In the genomic region with DNA sequence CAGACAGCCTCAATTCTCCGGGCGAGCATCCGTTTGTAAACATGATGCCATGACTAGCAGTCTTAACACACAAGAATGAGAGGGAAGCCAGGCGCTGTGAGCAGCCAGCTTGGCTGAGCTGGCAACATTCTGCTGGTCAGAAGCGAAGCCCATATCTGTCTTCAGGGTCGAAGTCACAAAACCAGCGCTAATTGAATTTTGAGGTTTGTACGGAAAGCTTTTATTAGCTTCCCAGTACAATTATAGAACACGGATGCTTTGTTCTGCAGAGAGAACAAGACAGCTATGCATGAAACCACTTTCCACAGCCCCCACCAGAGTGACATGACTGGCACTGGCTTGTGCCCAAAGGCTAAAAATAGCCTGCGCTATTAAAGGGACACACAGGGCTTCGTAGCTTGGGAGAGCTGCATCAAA, we compare ENCODE assay signal across 7 mouse cellular contexts.
A peak's percentile ranks its signal among the peaks of the same experiment; 100 is the strongest.
DNase-seq lines count a peak whose midpoint lies in the region; ATAC-seq lines count a peak whose summit lies in the region.

No protein-coding gene starts in this region.

- H3K27ac ChIP-seq in kidney, embryonic 15.5 days, result no peak overlapping the region

- no peak overlapping the region for H3K9ac ChIP-seq in kidney, embryonic 15.5 days

- no peak overlapping the region for H3K4me2 ChIP-seq in kidney, embryonic 15.5 days

- H3K36me3 ChIP-seq in kidney, embryonic 15.5 days, result no peaks in the 10 kb centered on the region

- no peak for ATAC-seq in kidney, embryonic 15.5 days (replicated peaks; ENCODE audit: low FRiP score)

- no peak overlapping the region for H3K4me3 ChIP-seq in kidney, embryonic 15.5 days (replicated peaks)

- WGBS in kidney, embryonic 15.5 days, result 82% methylated on average over 11 of the region's 11 CpGs

- H3K9me3 ChIP-seq in kidney, embryonic 15.5 days (replicated peaks), result no peaks in the 10 kb centered on the region

- DNase-seq in adrenal gland, postnatal 36 days, result peak; percentile 34 to 53
- DNase-seq in cerebellum, adult 11-12 months, result peak; percentile 85
- peak; percentile 77 to 81 for DNase-seq in heart, adult 18-20 months
- peak; percentile 77 for DNase-seq in layer of hippocampus, postnatal 10 days (ENCODE audit: low spot score in 2 of 2)
- DNase-seq in right cerebral cortex, postnatal 4 days, result peak; percentile 54
- no peak for DNase-seq in kidney, adult 11 months

- H3K4me1 ChIP-seq in kidney, embryonic 15.5 days, result no peaks in the 10 kb centered on the region

- no peaks in the 10 kb centered on the region for H3K27me3 ChIP-seq in kidney, embryonic 15.5 days
